Mouse (Mus musculus) natural killer cell, adult 2 months (primary cell): Measurements from ENCODE around the gene Phyhipl.

Experiments
- DNase-seq, 2 experiments: peaks; one replicate each; pipeline ENCODE4 v3.0.0; 2022; ENCODE audit warnings: low spot score in 2 of 2

The Phyhipl gene

GRCm38 (mm10) chr10:70635261-70635660 lies 20.5 kb downstream of the Phyhipl start:
- DNase-seq, result no peak

DNA sequence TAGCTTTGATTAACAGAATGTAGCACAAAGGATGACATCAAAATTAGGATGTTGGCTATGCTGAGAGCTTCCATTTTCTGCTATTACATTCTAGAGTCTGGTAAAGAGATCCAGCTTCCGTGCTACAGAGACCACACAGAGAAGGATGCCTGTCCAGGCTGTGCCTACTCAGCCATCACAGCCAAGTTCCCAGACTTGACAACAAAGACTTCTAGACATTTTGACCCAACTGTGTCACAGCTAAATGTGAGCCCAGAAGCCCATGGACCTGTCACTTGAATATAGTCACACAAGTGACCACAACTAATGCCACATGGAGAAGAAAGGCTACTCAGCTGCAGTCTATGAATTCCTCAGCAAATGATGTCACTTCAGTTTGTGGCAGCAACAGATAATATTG lies 24.6 kb downstream of the Phyhipl start:
- DNase-seq, result no peak

DNA sequence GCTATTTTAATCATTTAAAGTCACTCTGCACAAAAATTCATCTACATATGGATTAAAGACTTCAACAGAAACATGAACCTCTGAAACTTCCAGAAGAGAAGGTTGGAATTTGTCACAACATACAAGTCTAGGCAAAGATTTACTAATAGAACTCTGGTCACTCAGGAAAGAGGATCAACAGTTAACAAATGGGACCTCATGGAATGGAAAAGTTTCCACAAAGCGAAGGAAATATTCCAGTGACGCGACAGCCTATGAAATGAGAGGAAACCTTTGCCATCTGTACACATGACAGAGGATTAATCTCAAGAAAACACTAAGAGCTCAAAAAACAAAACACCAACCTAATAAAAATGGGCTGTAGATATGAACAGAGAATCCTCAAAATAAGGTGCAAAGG lies 32.3 kb downstream of the Phyhipl start:
- DNase-seq, result no peak

DNA sequence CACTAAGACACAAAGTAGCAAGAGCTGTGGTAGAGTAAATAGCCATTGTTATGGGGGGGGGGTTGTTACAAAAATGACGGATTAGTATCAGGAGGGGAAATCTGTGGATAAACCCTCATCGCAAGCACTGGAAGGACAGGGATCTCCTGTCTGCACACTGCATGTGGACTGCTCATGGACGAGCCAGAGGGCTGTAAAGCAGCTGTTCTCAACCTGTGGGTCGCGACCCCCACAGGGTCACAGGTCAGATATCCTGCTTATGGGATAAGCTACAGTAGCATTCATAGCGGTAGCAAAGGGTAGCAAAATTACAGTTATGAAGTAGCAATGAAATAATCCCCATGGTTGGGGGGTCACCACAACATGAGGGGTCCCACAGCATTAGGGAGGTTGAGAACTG lies 39.4 kb downstream of the Phyhipl start:
- DNase-seq, result no peak

- no peak for DNase-seq
Measured at GRCm38 (mm10) chr10:70611633-70612032, 44.1 kb downstream of the Phyhipl start.

DNA sequence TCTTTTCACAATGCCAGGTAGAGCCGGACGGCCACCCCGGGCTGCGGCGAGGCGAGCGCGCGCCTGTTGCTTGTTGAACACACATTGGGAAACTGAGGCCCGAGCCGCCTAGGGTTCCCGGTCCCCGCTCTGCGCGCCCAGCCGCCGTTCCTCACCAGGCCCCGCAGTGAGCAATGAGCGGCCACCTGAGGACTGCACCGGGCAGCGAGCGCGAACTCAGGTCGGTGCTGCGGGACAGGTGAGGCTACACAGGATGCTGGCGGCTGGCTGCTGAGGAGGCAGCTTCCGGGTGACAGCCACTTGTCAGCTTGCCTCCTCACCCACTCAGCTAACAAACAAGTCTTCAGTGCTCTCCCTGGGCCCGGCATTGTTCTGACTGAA lies 55.9 kb downstream of the Phyhipl start:
- no peak for DNase-seq

- no peak for DNase-seq
Measured at GRCm38 (mm10) chr10:70599126-70599924, 56.4 kb downstream of the Phyhipl start.

GRCm38 (mm10) chr10:70598516-70599125 lies 57.1 kb downstream of the Phyhipl start:
- DNase-seq, result no peak

DNA sequence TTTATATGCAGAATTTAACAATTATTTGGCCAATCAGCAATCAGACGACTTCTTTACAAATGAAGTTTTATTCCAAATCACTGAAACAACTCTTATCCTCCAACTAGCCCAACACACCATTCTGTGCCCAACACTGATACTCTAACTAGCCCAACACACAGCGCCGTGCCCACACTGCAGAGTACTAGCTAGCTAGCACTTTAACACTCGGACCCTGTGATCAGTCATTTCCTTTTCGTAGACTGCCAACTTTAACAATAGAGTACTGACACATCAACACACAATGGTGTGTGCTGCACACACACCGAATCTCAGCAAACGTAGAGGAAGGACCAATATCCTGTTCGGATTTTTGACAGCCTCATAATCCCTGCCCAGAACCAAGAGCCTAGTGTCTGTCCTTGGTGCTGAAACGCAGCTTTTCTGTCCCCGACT lies 57.7 kb downstream of the Phyhipl start:
- no peak for DNase-seq

DNA sequence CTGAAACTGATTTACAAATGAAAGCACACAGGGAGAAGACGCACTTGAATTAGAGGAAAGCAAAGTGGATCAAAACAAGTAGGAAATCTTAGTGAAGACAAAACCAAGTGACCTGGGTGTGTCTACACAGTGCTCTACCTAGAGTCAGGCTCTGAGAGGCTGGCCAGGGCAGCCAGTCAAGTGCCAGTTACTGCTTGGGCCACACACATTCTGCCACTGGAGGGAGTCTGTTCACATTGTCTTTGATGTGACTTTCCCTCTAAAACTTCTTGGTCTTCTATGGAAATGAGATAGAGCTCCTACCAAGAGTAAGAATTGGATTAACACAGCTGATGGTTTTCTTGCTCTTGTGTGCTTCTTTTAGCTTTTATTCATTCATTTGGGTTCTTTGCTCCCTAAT lies 61.8 kb downstream of the Phyhipl start:
- DNase-seq, result no peak

GRCm38 (mm10) chr10:70586876-70587405 lies 68.8 kb downstream of the Phyhipl start:
- DNase-seq, result no peak

GRCm38 (mm10) chr10:70584171-70584570 lies 71.6 kb downstream of the Phyhipl start:
- no peak for DNase-seq

DNA sequence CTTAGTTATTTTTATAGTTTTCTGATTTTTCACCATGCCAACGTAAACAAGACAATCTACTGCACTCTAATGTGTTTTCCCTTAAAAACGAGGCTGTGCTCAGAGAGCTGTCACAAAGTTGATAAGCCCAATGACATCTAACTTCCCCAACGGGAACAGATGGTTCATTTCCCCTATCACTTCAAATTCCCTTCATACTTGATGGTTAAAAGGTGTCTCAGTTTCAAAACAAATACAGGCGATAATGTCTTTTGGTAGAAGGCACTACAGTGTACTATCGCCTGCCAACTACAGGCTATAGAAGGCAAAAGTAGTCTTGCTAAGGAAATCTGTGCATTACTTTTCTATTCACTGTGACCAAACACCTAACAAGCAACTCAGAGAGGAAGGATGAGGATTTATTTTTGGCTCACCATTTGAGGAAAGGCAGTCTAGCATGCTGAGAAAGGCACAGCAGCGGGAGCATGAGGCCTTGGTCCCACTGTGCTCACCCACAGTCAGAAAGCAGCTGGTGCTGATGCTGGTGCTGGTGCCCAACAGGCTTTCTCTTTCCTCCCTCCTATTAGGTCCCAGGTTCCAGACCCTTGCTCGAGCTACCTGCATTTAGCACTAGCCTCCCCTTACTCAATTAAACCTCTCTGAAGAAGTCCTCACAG lies 74.1 kb downstream of the Phyhipl start:
- DNase-seq, result no peak

DNA sequence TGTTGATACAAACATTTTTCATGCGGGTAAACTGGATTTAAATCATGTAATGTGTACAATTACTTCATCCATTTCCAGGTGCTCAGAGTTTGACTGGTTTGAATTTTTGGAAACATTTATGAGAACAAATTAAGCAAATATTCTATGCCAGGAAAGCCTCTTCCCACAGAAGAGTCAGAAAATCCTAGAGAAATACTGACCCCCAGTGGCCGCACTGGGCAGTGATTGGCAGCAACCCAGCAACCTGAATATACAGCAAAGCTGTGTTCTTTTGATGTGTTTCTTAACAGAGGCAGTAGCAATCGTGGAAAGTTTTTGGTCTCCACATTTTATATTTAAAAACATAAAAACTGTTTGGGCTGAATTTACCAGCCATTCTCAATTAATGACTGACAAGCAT lies 92.1 kb downstream of the Phyhipl start:
- DNase-seq, result no peak

DNA sequence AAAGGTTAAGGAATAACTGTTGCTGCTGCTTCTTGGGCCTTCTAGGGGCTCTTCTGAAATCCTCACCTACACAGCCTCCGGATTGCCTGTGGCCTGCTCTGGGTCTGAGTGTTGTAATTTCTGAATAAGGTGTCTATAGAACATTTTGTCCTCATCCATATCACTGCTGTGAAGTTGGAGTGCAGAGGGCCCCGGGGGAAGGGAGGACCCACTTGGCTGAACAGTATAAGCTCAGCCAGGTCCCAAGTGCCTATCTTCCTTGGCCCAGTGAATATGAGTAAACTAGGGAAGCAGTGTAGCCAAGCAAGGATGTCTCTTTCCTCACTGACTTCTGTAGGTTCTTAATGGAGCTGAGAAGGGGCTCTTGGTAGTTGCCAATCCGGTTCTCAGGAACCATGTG lies 103.2 kb downstream of the Phyhipl start:
- DNase-seq, result no peak

- DNase-seq, result no peak
Measured at GRCm38 (mm10) chr10:70542857-70543256, 112.9 kb downstream of the Phyhipl start.

DNA sequence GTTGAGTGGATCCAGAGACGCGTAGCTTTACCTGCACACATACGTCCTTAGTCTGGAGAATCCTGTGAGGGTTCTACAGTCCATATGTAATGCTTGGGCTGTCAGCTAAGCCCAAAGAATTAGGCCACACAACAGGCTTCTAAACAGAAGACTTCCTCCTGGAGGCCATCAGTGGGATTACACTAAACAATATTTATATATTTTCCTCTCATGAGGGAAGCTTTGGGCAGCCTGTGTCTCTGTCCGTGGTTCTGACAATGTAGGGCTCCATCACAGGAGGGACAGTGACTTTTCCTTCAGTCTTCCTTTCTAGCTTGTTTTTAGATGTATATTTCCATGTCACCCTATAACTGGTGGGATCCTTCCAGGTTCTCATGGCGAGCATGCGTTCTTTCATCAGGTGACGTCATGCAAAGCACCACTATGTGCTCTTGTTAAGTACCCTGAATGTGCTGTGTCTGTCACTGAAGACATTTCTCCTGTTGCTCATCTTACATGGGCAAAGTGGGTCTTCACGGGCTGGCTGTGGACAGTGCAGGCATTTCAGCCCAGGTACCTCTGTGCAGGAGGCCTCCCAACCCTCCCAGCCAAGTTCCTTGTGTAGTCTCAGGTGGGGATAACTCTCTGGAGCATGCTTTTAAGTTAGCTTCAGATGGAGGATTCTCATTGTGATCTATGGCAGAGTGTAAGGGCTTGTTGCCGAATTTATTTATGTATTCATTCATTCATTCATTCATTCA lies 115.1 kb downstream of the Phyhipl start:
- no peak for DNase-seq

DNA sequence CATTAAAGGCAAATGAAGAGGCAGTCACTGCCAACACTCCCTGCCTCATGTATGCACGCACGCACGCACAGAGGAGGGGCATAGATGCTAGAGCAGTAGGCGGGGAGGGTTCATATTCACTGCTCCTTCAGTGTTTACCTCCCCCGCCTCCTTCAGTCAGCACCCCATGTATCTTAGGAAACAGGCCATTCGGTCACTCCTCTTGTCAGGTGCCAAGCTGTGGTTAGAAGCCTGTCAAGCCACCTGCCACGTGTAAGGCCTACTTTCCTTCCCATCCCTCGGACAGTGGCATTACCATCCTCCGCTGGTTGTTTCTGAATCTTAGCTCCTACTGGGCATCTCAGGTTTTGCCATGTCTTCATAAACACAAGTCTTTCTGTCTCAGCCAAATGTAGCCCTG lies 116.5 kb downstream of the Phyhipl start:
- DNase-seq, result no peak

- DNase-seq, result no peak
Measured at GRCm38 (mm10) chr10:70537694-70538093, 118.1 kb downstream of the Phyhipl start.

GRCm38 (mm10) chr10:70535401-70535800 lies 120.4 kb downstream of the Phyhipl start:
- DNase-seq, result no peak

GRCm38 (mm10) chr10:70534571-70534970 lies 121.2 kb downstream of the Phyhipl start:
- no peak for DNase-seq

GRCm38 (mm10) chr10:70533986-70534385 lies 121.8 kb downstream of the Phyhipl start:
- DNase-seq, result no peak
